Mouse (Mus musculus) MEL (cell line): Measurements from ENCODE around the gene 1700109H08Rik. TPM values are rescaled to one million over a fixed set of nuclear protein-coding genes. Genes with fewer than 3 reads are reported as not detected.

Experiments
- DNase-seq: peaks from one replicate; pipeline ENCODE4 v3.0.0; 2011; ENCODE audit warnings: low read depth, low spot score
- H3K27ac ChIP-seq: 2 replicates; pipeline ENCODE4 v1.5.1; 2012; ENCODE audit warnings: low read depth, mild to moderate bottlenecking, control low read depth, low read length, moderate library complexity; ENCODE audit not compliant: control insufficient read depth
- H3K27me3 ChIP-seq, 2 experiments: fragments of 150-350 bp in 1 of 2; sonication (generic) in 1 of 2; 2 replicates each; pipeline ENCODE4 v1.6.1; 2012; ENCODE audit warnings: low read length in 2 of 2, mild to moderate bottlenecking in 2 of 2, improper control_type of control experiment in 1 of 2, moderate library complexity in 1 of 2; ENCODE audit not compliant: insufficient read depth in 2 of 2, control insufficient read depth in 1 of 2
- H3K36me3 ChIP-seq, 2 experiments: 2 replicates each; pipeline ENCODE4 v1.6.1; 2012 to 2014; ENCODE audit warnings: low read length in 2 of 2, improper control_type of control experiment in 1 of 2, inconsistent platforms in 1 of 2, mild to moderate bottlenecking in 1 of 2; ENCODE audit not compliant: insufficient read depth in 2 of 2, control insufficient read depth in 1 of 2
- H3K4me1 ChIP-seq, 2 experiments: fragments of 150-350 bp in 1 of 2; sonication (generic) in 1 of 2; 2 replicates each; pipeline ENCODE4 v1.6.1; 2012; ENCODE audit warnings: low read length in 2 of 2, improper control_type of control experiment in 1 of 2, mild to moderate bottlenecking in 1 of 2; ENCODE audit not compliant: insufficient read depth in 2 of 2, control insufficient read depth in 1 of 2
- H3K4me3 ChIP-seq, 2 experiments: fragments of 150-350 bp in 1 of 2; sonication (generic) in 1 of 2; 2 replicates each; pipeline ENCODE4 v1.5.1; 2012; ENCODE audit warnings: low read depth in 2 of 2, low read length in 2 of 2, mild to moderate bottlenecking in 2 of 2, moderate library complexity in 2 of 2, control low read depth in 1 of 2, improper control_type of control experiment in 1 of 2; ENCODE audit not compliant: control insufficient read depth in 1 of 2, insufficient read depth in 1 of 2
- H3K79me2 ChIP-seq: 2 replicates; pipeline ENCODE4 v1.6.1; 2012; ENCODE audit warnings: mild to moderate bottlenecking, low read length, moderate library complexity; ENCODE audit not compliant: control insufficient read depth, poor library complexity, insufficient read depth
- H3K9ac ChIP-seq: 2 replicates; pipeline ENCODE4 v1.6.1; 2012; ENCODE audit warnings: low read depth, mild to moderate bottlenecking, control low read depth, low read length, moderate library complexity; ENCODE audit not compliant: control insufficient read depth, poor library complexity, severe bottlenecking
- H3K9me3 ChIP-seq: fragments of 150-350 bp; sonication (generic); replicated peaks from 2 replicates; pipeline ENCODE4 v1.6.1; 2012; ENCODE audit warnings: mild to moderate bottlenecking, low read length, improper control_type of control experiment, moderate library complexity; ENCODE audit not compliant: insufficient read depth
- BHLHE40 ChIP-seq: IDR thresholded peaks from 2 replicates; pipeline ENCODE4 v1.6.1; 2012; ENCODE audit warnings: low read depth, mild to moderate bottlenecking, inconsistent platforms, low read length, improper control_type of control experiment, borderline replicate concordance
- CTCF ChIP-seq, 3 experiments: IDR thresholded peaks in 2 of 3; conservative IDR thresholded peaks in 1 of 3; 2 replicates each; pipeline ENCODE4 v1.5.1; 2011 to 2012; ENCODE audit warnings: low read length in 3 of 3, low read depth in 2 of 3, mild to moderate bottlenecking in 2 of 3, improper control_type of control experiment in 1 of 3, inconsistent platforms in 1 of 3, mixed read lengths in 1 of 3, moderate library complexity in 1 of 3; ENCODE audit not compliant: control insufficient read depth in 1 of 3, insufficient read depth in 1 of 3, poor library complexity in 1 of 3, severe bottlenecking in 1 of 3
- EP300 ChIP-seq, 2 experiments: IDR thresholded peaks; 2 replicates each; pipeline ENCODE4 v1.6.1; 2011; ENCODE audit warnings: improper control_type of control experiment in 2 of 2, low read length in 2 of 2, low read depth in 1 of 2, mild to moderate bottlenecking in 1 of 2
- GABPA ChIP-seq: IDR thresholded peaks from 2 replicates; pipeline ENCODE4 v1.6.1; 2012; ENCODE audit warnings: low read depth, mild to moderate bottlenecking, inconsistent platforms, low read length, improper control_type of control experiment, moderate library complexity
- MAX ChIP-seq: IDR thresholded peaks from 2 replicates; pipeline ENCODE4 v1.6.1; 2011; ENCODE audit warnings: low read length, improper control_type of control experiment
- MAZ ChIP-seq: IDR thresholded peaks from 2 replicates; pipeline ENCODE4 v1.6.1; 2012; ENCODE audit warnings: low read depth, mild to moderate bottlenecking, inconsistent platforms, low read length, improper control_type of control experiment
- MEF2A ChIP-seq: IDR thresholded peaks from 2 replicates; pipeline ENCODE4 v1.6.1; 2014; ENCODE audit warnings: low read depth, mild to moderate bottlenecking, inconsistent platforms, low read length, improper control_type of control experiment; ENCODE audit not compliant: poor library complexity, insufficient replicate concordance, severe bottlenecking; ENCODE audit errors: extremely low read depth
- MYB ChIP-seq: IDR thresholded peaks from 2 replicates; pipeline ENCODE4 v1.6.1; 2011; ENCODE audit warnings: mild to moderate bottlenecking, low read depth, low read length, improper control_type of control experiment
- NELFE ChIP-seq: IDR thresholded peaks from 2 replicates; pipeline ENCODE4 v1.6.1; 2011; ENCODE audit warnings: low read depth, low read length, improper control_type of control experiment
- POLR2A ChIP-seq, 2 experiments: IDR thresholded peaks; 2 replicates each; pipeline ENCODE4 v1.6.1; 2011 to 2012; ENCODE audit warnings: low read length in 2 of 2, mild to moderate bottlenecking in 2 of 2, control low read depth in 1 of 2, improper control_type of control experiment in 1 of 2, low read depth in 1 of 2, moderate library complexity in 1 of 2; ENCODE audit not compliant: control insufficient read depth in 1 of 2, insufficient read depth in 1 of 2, poor library complexity in 1 of 2
- POLR2AphosphoS2 ChIP-seq: IDR thresholded peaks from 2 replicates; pipeline ENCODE4 v1.6.1; 2011; ENCODE audit warnings: low read length, improper control_type of control experiment
- POLR2AphosphoS5 ChIP-seq: IDR thresholded peaks from 2 replicates; pipeline ENCODE4 v1.6.1; 2012; ENCODE audit warnings: low read depth, borderline replicate concordance, mild to moderate bottlenecking, inconsistent platforms, low read length, moderate library complexity, mixed read lengths
- RAD21 ChIP-seq: IDR thresholded peaks from 2 replicates; pipeline ENCODE4 v1.6.1; 2011; ENCODE audit warnings: mild to moderate bottlenecking, low read depth, low read length, improper control_type of control experiment
- RCOR1 ChIP-seq: IDR thresholded peaks from 2 replicates; pipeline ENCODE4 v1.6.1; 2012; ENCODE audit warnings: low read depth, mild to moderate bottlenecking, inconsistent platforms, low read length, improper control_type of control experiment
- SMC3 ChIP-seq: IDR thresholded peaks from 2 replicates; pipeline ENCODE4 v1.6.1; 2011; ENCODE audit warnings: low read depth, low read length, improper control_type of control experiment
- ZC3H11A ChIP-seq: IDR thresholded peaks from 2 replicates; pipeline ENCODE4 v1.6.1; 2012; ENCODE audit warnings: low read depth, mild to moderate bottlenecking, inconsistent platforms, low read length, improper control_type of control experiment
- ZMIZ1 ChIP-seq: IDR thresholded peaks from 2 replicates; pipeline ENCODE4 v1.6.1; 2012; ENCODE audit warnings: low read depth, mild to moderate bottlenecking, inconsistent platforms, low read length, improper control_type of control experiment, moderate library complexity
- ZNF384 ChIP-seq: IDR thresholded peaks from 2 replicates; pipeline ENCODE4 v1.6.1; 2012; ENCODE audit warnings: low read depth, mild to moderate bottlenecking, inconsistent platforms, low read length, improper control_type of control experiment
- polyA plus RNA-seq, 2 experiments: library from polyadenylated mRNA; stranded (reverse) in 1 of 2; unstranded in 1 of 2; fragments of >175 nt in 1 of 2; fragments of >200 nt in 1 of 2; gene quantifications; 2 replicates each; pipeline versions ENCODE4 v1.2.1 to v1.2.4; 2012; ENCODE audit warnings: low replicate concordance in 2 of 2, low read depth in 1 of 2; ENCODE audit not compliant: insufficient read length in 2 of 2, insufficient read depth in 1 of 2, missing spikeins in 1 of 2
- total RNA-seq: library from RNA; depleted of rRNA; stranded (reverse); fragments of 300-350 nt; gene quantifications from 2 replicates; pipeline ENCODE4 v1.2.3, GENCODE M21; 2012; rRNA removed

Gene 1700109H08Rik
- total and polyA plus RNA-seq, 3 experiments: 1.6 to 4.2 TPM; not detected in 1

DNA sequence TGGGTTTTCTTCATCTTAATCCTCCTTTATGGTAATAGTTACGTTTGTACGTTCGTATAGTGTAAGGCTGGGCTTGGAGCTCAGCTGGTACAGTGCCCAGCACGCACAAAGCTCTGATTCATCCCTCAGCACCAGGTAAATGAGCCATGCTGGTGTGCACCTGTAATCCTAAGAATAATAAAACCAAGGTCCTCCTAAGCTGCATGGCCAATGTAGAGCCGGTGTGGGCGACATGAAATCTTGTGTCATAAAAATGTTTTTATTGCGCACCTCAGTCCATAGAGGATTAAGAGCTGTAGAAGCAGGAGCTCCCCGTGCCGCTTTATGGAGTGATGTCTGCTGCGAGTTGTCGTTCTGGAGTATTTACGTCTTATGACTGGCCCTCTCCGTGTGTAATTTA, 61.9 kb downstream of the 1700109H08Rik start:
- Histone ChIP-seq H3K4me3 (no peak overlapping the region), H3K36me3 (peaks cover 4 to 5% of the 10 kb centered on the region in 2 experiments), H3K9ac (no peak overlapping the region)

DNA sequence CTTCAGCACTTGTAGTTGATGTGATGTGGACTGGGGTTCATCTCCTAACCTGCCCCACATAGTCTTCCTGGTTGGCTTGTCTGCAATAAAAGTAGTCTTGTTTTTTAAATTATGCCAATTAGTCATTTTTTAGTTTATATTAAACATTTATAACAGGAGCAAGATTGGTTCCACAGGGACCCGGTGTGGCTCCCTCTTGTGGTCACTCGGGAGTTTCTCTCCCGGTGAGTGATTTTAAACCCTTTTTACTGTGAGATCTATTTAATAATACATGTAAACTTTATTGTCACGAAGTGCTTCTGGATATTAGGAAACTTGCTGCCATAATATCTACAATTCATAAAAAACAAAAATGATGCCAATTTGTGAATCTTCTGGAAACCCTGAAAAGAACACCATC, 62.6 kb downstream of the 1700109H08Rik start:
- H3K36me3 ChIP-seq: peaks cover 4 to 5% of the 10 kb centered on the region in 2 experiments
- no peak overlapping the region for H3K27ac ChIP-seq
- H3K9ac ChIP-seq: no peak overlapping the region
- peaks cover 0 to 3% of the 10 kb centered on the region in 2 experiments; a peak in 2 of 4 replicates for H3K4me1 ChIP-seq
- no peaks in the 10 kb centered on the region for H3K27me3 ChIP-seq
- DNase-seq: peak; percentile 67
- no peak overlapping the region for H3K4me3 ChIP-seq
- TF ChIP-seq MEF2A: no peak
- TF ChIP-seq ZMIZ1: no peak
- peak; percentile 73 to 82 (median 74) for TF ChIP-seq CTCF (IDR thresholded peaks at IDR 0.05 in 2 of 3, conservative IDR thresholded peaks at IDR 0.05 in 1 of 3; ENCODE audit: control insufficient read depth in 1 of 3, insufficient read depth in 1 of 3, low read depth in 2 of 3, low read length in 3 of 3, poor library complexity in 1 of 3, severe bottlenecking in 1 of 3)
- peak; percentile 74 for TF ChIP-seq SMC3
- 0 out of 2 replicates have a peak, but pooled peaks have one; percentile 33 for TF ChIP-seq ZC3H11A
- peak; percentile 59 for TF ChIP-seq RAD21
- no peaks in the 10 kb centered on the region for H3K9me3 ChIP-seq
- H3K79me2 ChIP-seq: no peaks in the 10 kb centered on the region

More for the DNA sequence above, 61.9 kb downstream of the 1700109H08Rik start:
- TF ChIP-seq GABPA (no peak), CTCF (IDR thresholded peaks at IDR 0.05 in 2 of 3, conservative IDR thresholded peaks at IDR 0.05 in 1 of 3; ENCODE audit: control insufficient read depth in 1 of 3, insufficient read depth in 1 of 3, low read depth in 2 of 3, low read length in 3 of 3, poor library complexity in 1 of 3, severe bottlenecking in 1 of 3) (no peak), BHLHE40 (no peak), MYB (no peak), MAX (no peak), NELFE (no peak), ZNF384 (no peak), POLR2A (IDR thresholded peaks at IDR 0.05; ENCODE audit: control insufficient read depth in 1 of 2, insufficient read depth in 1 of 2, low read depth in 1 of 2, low read length in 2 of 2, poor library complexity in 1 of 2) (no peak), EP300 (IDR thresholded peaks at IDR 0.05; ENCODE audit: low read depth in 1 of 2, low read length in 2 of 2) (no peak), SMC3 (no peak), MAZ (no peak), POLR2AphosphoS2 (no peak), RCOR1 (no peak), POLR2AphosphoS5 (no peak)
- TF ChIP-seq, all 39 proteins: peak for 0
- Histone ChIP-seq H3K79me2 (no peaks in the 10 kb centered on the region), H3K9me3 (no peaks in the 10 kb centered on the region), H3K27ac (no peak overlapping the region), H3K4me1 (peaks cover 0 to 3% of the 10 kb centered on the region in 2 experiments; a peak in 2 of 4 replicates), H3K27me3 (no peaks in the 10 kb centered on the region)
- DNase-seq: no peak

Other genes starting within 250 kb of the 1700109H08Rik start
- 195 and 197 TPM in 2 replicates for gene Cdk6, start 230.1 kb upstream of the 1700109H08Rik start, total RNA-seq
- gene Cdk6, start 230.1 kb upstream of the 1700109H08Rik start, polyA plus RNA-seq: 100 to 1,000 TPM in 1 of 2 experiments, 10 to 100 TPM in 1; 79.0 to 318 TPM
- gene Fam133b, start 27.7 kb upstream of the 1700109H08Rik start, total RNA-seq: 36.2 and 39.4 TPM in 2 replicates
- gene Fam133b, start 27.7 kb upstream of the 1700109H08Rik start, polyA plus RNA-seq: 10 to 100 TPM in 1 of 2 experiments, not detected in 1; 56.0 TPM
- 5.2 and 6.3 TPM in 2 replicates for gene Pex1, start 24.5 kb downstream of the 1700109H08Rik start, total RNA-seq
- gene Pex1, start 24.5 kb downstream of the 1700109H08Rik start, polyA plus RNA-seq: 10 to 100 TPM in 1 of 2 experiments, not detected in 1; 19.4 TPM
- gene Rbm48, start 25.0 kb downstream of the 1700109H08Rik start, total RNA-seq: 12.0 and 12.7 TPM in 2 replicates
- gene Rbm48, start 25.0 kb downstream of the 1700109H08Rik start, polyA plus RNA-seq: 10 to 100 TPM in 1 of 2 experiments, not detected in 1; 12.9 TPM
- 0.16 TPM in 1 of 2 replicates, not detected in the other for gene Tmbim7, start 79.6 kb downstream of the 1700109H08Rik start, total RNA-seq
- gene Tmbim7, start 79.6 kb downstream of the 1700109H08Rik start, polyA plus RNA-seq: under 1 TPM in 1 of 2 experiments, not detected in 1; 0.06 TPM
- 103 and 119 TPM in 2 replicates for gene Gatad1, start 85.6 kb downstream of the 1700109H08Rik start, total RNA-seq
- gene Gatad1, start 85.6 kb downstream of the 1700109H08Rik start, polyA plus RNA-seq: 100 to 1,000 TPM; 186 to 564 TPM
- gene Ankib1, start 231.4 kb downstream of the 1700109H08Rik start, total RNA-seq: 16.5 and 19.5 TPM in 2 replicates
- 10 to 100 TPM in 1 of 2 experiments, not detected in 1; 14.5 TPM for gene Ankib1, start 231.4 kb downstream of the 1700109H08Rik start, polyA plus RNA-seq
- gene Krit1, start 231.6 kb downstream of the 1700109H08Rik start, total RNA-seq: 20.6 and 25.6 TPM in 2 replicates
- gene Krit1, start 231.6 kb downstream of the 1700109H08Rik start, polyA plus RNA-seq: 100 to 1,000 TPM in 1 of 2 experiments, 10 to 100 TPM in 1; 28.0 to 125 TPM